ENCODE assay signal across 7 mouse cellular contexts in the genomic region with DNA sequence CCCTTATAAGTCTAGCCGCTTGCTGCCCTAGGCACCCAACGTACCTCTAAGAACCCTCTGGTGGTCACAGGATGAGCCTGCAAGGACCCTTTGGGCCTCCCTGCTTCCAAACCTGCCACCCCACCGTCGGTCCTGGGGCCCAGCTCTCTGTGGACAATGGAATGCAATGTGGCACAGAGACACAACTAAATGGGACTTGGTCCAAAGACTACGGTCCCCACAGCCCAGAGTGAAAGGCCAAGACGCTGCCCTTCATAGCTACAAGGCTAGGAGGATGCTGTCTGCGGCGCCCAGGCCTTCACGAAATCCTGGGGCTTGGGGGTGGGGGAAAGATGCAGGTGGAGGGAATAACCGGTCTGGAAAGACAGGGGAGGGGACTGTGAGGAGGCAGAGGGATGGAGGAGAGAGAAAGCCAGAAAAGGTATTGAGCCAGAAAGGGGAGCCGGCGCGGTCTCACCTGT. TPM values are rescaled to one million over a fixed set of nuclear protein-coding genes. Genes with fewer than 3 reads are reported as not detected.
A peak's percentile ranks its signal among the peaks of the same experiment; 100 is the strongest.
DNase-seq lines count a peak whose midpoint lies in the region; ATAC-seq and TF ChIP-seq lines count a peak whose summit lies in the region.

No protein-coding gene starts in this region.

- H3K4me2 ChIP-seq in heart, postnatal 0 days (ENCODE audit: low read depth, low read length) = peak overlapping the region; percentile 62

- no peaks in the 10 kb centered on the region for H3K79me2 ChIP-seq in liver, adult 2 months (ENCODE audit: control insufficient read depth, insufficient read depth, low read length)

- WGBS in liver, adult 2 months = 24% methylated on average over 13 of the region's 13 CpGs
- 15% methylated on average over 13 of the region's 13 CpGs for WGBS in heart, postnatal 0 days
- 16% methylated on average over 13 of the region's 13 CpGs for WGBS in midbrain, embryonic 10.5 days

- ATAC-seq in heart, postnatal 0 days (ENCODE audit: insufficient read depth, low read depth) = no peak

- no peak for DNase-seq in liver, adult 2 months (ENCODE audit: extremely low read depth, low read depth, low spot score)
- no peak for DNase-seq in liver
- DNase-seq in cerebellum, postnatal 10 days = peak; percentile 69 to 78
- DNase-seq in heart, postnatal 0 days (ENCODE audit: low spot score) = peak; percentile 2
- DNase-seq in midbrain, embryonic 10.5 days (ENCODE audit: low spot score) = no peak
- DNase-seq in urinary bladder, postnatal 14 days (ENCODE audit: low spot score) = no peak
- no peak for DNase-seq in adrenal gland, postnatal 10 days

- H3K9ac ChIP-seq in liver, adult 2 months (ENCODE audit: low read depth, low read length) = no peak overlapping the region
- H3K9ac ChIP-seq in heart, postnatal 0 days (replicated peaks; ENCODE audit: low read depth, low read length) = no peak overlapping the region

- TF ChIP-seq CTCF in liver, adult 2 months (IDR thresholded peaks at IDR 0.05; ENCODE audit: low read depth, low read length) = no peak
- peak; percentile 28; the same call in 1 of the 2 replicates for TF ChIP-seq CTCF in heart, postnatal 0 days (IDR thresholded peaks at IDR 0.05; ENCODE audit: low read depth)

- no peaks in the 10 kb centered on the region for H3K36me3 ChIP-seq in liver, adult 2 months (ENCODE audit: control insufficient read depth, insufficient read depth, low read length)
- no peaks in the 10 kb centered on the region for H3K36me3 ChIP-seq in heart, postnatal 0 days (replicated peaks; ENCODE audit: control insufficient read depth, insufficient read depth, low read length)
- peaks cover 21% of the 10 kb centered on the region; the same call in 1 of the 2 replicates for H3K36me3 ChIP-seq in midbrain, embryonic 10.5 days

- peaks cover 7% of the 10 kb centered on the region for H3K27me3 ChIP-seq in liver, adult 2 months (ENCODE audit: control insufficient read depth, insufficient read depth, low read length)
- peaks cover 37% of the 10 kb centered on the region for H3K27me3 ChIP-seq in heart, postnatal 0 days (ENCODE audit: control insufficient read depth, insufficient read depth, low read length)
- H3K27me3 ChIP-seq in midbrain, embryonic 10.5 days (ENCODE audit: low read depth, poor library complexity, severe bottlenecking) = peaks cover 40% of the 10 kb centered on the region

- no peaks in the 10 kb centered on the region; the same call in 1 of the 2 replicates for H3K4me1 ChIP-seq in liver, adult 2 months (ENCODE audit: control insufficient read depth, insufficient read depth, low read length)
- peaks cover 20% of the 10 kb centered on the region for H3K4me1 ChIP-seq in heart, postnatal 0 days (ENCODE audit: control insufficient read depth, insufficient read depth)
- H3K4me1 ChIP-seq in midbrain, embryonic 10.5 days = peaks cover 60% of the 10 kb centered on the region

- no peak overlapping the region for H3K27ac ChIP-seq in liver, adult 2 months (replicated peaks; ENCODE audit: insufficient read depth, low read depth, low read length)
- H3K27ac ChIP-seq in heart, postnatal 0 days (ENCODE audit: low read depth) = no peak overlapping the region
- peak overlapping the region; percentile 81 for H3K27ac ChIP-seq in midbrain, embryonic 10.5 days (replicated peaks)

- H3K4me3 ChIP-seq in liver, adult 2 months (ENCODE audit: insufficient read depth, low read depth, low read length) = peak overlapping the region; percentile 28; the same call in 1 of the 2 replicates
- H3K4me3 ChIP-seq in heart, postnatal 0 days (ENCODE audit: low read depth, low read length) = peak overlapping the region; percentile 39
- H3K4me3 ChIP-seq in midbrain, embryonic 10.5 days = peak overlapping the region; percentile 60

- no peak for TF ChIP-seq EP300 in heart, postnatal 0 days (IDR thresholded peaks at IDR 0.05; ENCODE audit: low read depth)

- TF ChIP-seq POLR2A in liver, adult 2 months (IDR thresholded peaks at IDR 0.05; ENCODE audit: extremely low read depth, insufficient read depth, low read length) = no peak

- H3K9me3 ChIP-seq in heart, postnatal 0 days (replicated peaks; ENCODE audit: control insufficient read depth, low read length) = no peaks in the 10 kb centered on the region
- no peaks in the 10 kb centered on the region for H3K9me3 ChIP-seq in midbrain, embryonic 10.5 days (replicated peaks)

RNA-seq across cellular contexts. Expression of gene Nacad, which starts 0.8 kb away (rescaled TPM):
- total RNA-seq in liver, adult 2 months (2014; rRNA removed) = under 0.01 TPM in 2 replicates
- polyA plus RNA-seq in liver, adult 2 months (2012; rRNA removed) = 0.02 TPM in 1 of 2 replicates, not detected in the other
- 0.95 and 2.5 TPM in 2 replicates for total RNA-seq in heart, postnatal 0 days (2014; rRNA removed; ENCODE audit: low replicate concordance)
- 1.2 TPM in 2 replicates for polyA plus RNA-seq in heart, postnatal 0 days (2015; fragmentation: Nextera tagmentation; extraction: Ambion mirVana)
- polyA plus RNA-seq in midbrain, embryonic 10.5 days (2016; fragmentation: Nextera tagmentation; extraction: Ambion mirVana) = 17.2 and 39.7 TPM in 2 replicates
- 1 to 10 TPM; 4.2 to 5.7 TPM for total RNA-seq in adrenal gland, postnatal 10 days (2021)

RNA-seq across cellular contexts. Expression of gene Tbrg4, which starts 20.8 kb away (rescaled TPM):
- 17.7 and 18.0 TPM in 2 replicates for total RNA-seq in liver, adult 2 months (2014; rRNA removed)
- polyA plus RNA-seq in liver, adult 2 months (2012; rRNA removed) = 49.4 and 71.0 TPM in 2 replicates
- 62.5 and 82.9 TPM in 2 replicates for total RNA-seq in heart, postnatal 0 days (2014; rRNA removed; ENCODE audit: low replicate concordance)
- polyA plus RNA-seq in heart, postnatal 0 days (2015; fragmentation: Nextera tagmentation; extraction: Ambion mirVana) = 52.5 and 65.8 TPM in 2 replicates
- 61.7 and 70.5 TPM in 2 replicates for polyA plus RNA-seq in midbrain, embryonic 10.5 days (2016; fragmentation: Nextera tagmentation; extraction: Ambion mirVana)
- total RNA-seq in adrenal gland, postnatal 10 days (2021) = 10 to 100 TPM; 86.9 to 95.1 TPM

RNA-seq across cellular contexts. Expression of gene Wap, which starts 33.4 kb away (rescaled TPM):
- not detected in 2 replicates for total RNA-seq in liver, adult 2 months (2014; rRNA removed)
- not detected in 2 replicates for polyA plus RNA-seq in liver, adult 2 months (2012; rRNA removed)
- not detected in 2 replicates for total RNA-seq in heart, postnatal 0 days (2014; rRNA removed; ENCODE audit: low replicate concordance)
- polyA plus RNA-seq in heart, postnatal 0 days (2015; fragmentation: Nextera tagmentation; extraction: Ambion mirVana) = not detected in 2 replicates
- polyA plus RNA-seq in midbrain, embryonic 10.5 days (2016; fragmentation: Nextera tagmentation; extraction: Ambion mirVana) = not detected in 2 replicates
- not detected for total RNA-seq in adrenal gland, postnatal 10 days (2021)

RNA-seq across cellular contexts. Expression of gene Ramp3, which starts 53.3 kb away (rescaled TPM):
- 0.07 and 0.09 TPM in 2 replicates for total RNA-seq in liver, adult 2 months (2014; rRNA removed)
- polyA plus RNA-seq in liver, adult 2 months (2012; rRNA removed) = 0.09 and 0.16 TPM in 2 replicates
- total RNA-seq in heart, postnatal 0 days (2014; rRNA removed; ENCODE audit: low replicate concordance) = 4.6 and 16.9 TPM in 2 replicates
- 5.0 TPM in 2 replicates for polyA plus RNA-seq in heart, postnatal 0 days (2015; fragmentation: Nextera tagmentation; extraction: Ambion mirVana)
- 5.6 and 7.1 TPM in 2 replicates for polyA plus RNA-seq in midbrain, embryonic 10.5 days (2016; fragmentation: Nextera tagmentation; extraction: Ambion mirVana)
- 1 to 10 TPM; 7.6 to 9.8 TPM for total RNA-seq in adrenal gland, postnatal 10 days (2021)

RNA-seq across cellular contexts. Expression of gene Ccm2, which starts 58.4 kb away (rescaled TPM):
- 16.5 and 18.6 TPM in 2 replicates for total RNA-seq in liver, adult 2 months (2014; rRNA removed)
- 43.7 and 49.6 TPM in 2 replicates for polyA plus RNA-seq in liver, adult 2 months (2012; rRNA removed)
- 54.4 and 56.9 TPM in 2 replicates for total RNA-seq in heart, postnatal 0 days (2014; rRNA removed; ENCODE audit: low replicate concordance)
- 38.4 and 41.9 TPM in 2 replicates for polyA plus RNA-seq in heart, postnatal 0 days (2015; fragmentation: Nextera tagmentation; extraction: Ambion mirVana)
- 106 and 108 TPM in 2 replicates for polyA plus RNA-seq in midbrain, embryonic 10.5 days (2016; fragmentation: Nextera tagmentation; extraction: Ambion mirVana)
- 10 to 100 TPM; 46.4 to 47.5 TPM for total RNA-seq in adrenal gland, postnatal 10 days (2021)

Comparison
In these comparisons a context has a peak if more than half of its experiments do, and no peak if none do; other contexts are left out.
1. DNase-seq: peak in cerebellum, postnatal 10 days (2 of 2) and heart, postnatal 0 days (single experiment); none in liver, adult 2 months (single experiment), liver (single experiment), midbrain, embryonic 10.5 days (single experiment), urinary bladder, postnatal 14 days (single experiment) and adrenal gland, postnatal 10 days (single experiment).
2. Peak in every context shown above with its lines, with median percentiles within 50 percentile points of each other: H3K4me3 ChIP-seq.